Mouse (Mus musculus): ENCODE data around the gene Dlx4. TPM values are rescaled to one million over a fixed set of nuclear protein-coding genes. Genes with fewer than 3 reads are reported as not detected.

Gene Dlx4
- polyA plus RNA-seq, 1 experiment from 2014 or later: 1.3 TPM

- in situ Hi-C loops (cut with MboI; ENCODE audit: low pct_unique_long_range_greater_than_20kb): loop anchor here (25.0 kb wide), 1 partner anchor 1169 kb away; the partner anchor contains the start of gene Hoxb9
- no peak for ATAC-seq
- ChIA-PET POLR2A (no interaction called here), CTCF (no interaction called here)
- H3K27me3 ChIP-seq: no peaks in the 10 kb centered on the region
- no peak for TF ChIP-seq CTCF (IDR thresholded peaks at IDR 0.05)
- no peak for DNase-seq (ENCODE audit: low read depth, low spot score)
These were observed 53.0 kb downstream of the Dlx4 start for GRCm38 (mm10) chr11:95093077-95093476.

Other genes with a start within 250 kb of the Dlx4 start
- 2.2 TPM for gene Col1a1, start 210.0 kb downstream of the Dlx4 start, polyA plus RNA-seq (2021)
- gene Hils1, start 178.7 kb downstream of the Dlx4 start, polyA plus RNA-seq (2021): not detected
- 0.47 TPM for gene Sgca, start 169.9 kb downstream of the Dlx4 start, polyA plus RNA-seq (2021)
- 70.2 TPM for gene Ppp1r9b, start 155.2 kb downstream of the Dlx4 start, polyA plus RNA-seq (2021)
- 32.3 TPM for gene Samd14, start 136.4 kb downstream of the Dlx4 start, polyA plus RNA-seq (2021)
- gene Pdk2, start 104.9 kb downstream of the Dlx4 start, polyA plus RNA-seq (2021): 61.5 TPM
- 355 TPM for gene Itga3, start 69.5 kb downstream of the Dlx4 start, polyA plus RNA-seq (2021)
- gene Dlx3, start 26.1 kb downstream of the Dlx4 start, polyA plus RNA-seq (2021): not detected
- not detected for gene Tac4, start 115.3 kb upstream of the Dlx4 start, polyA plus RNA-seq (2021)
- 52.5 TPM for gene Kat7, start 164.0 kb upstream of the Dlx4 start, polyA plus RNA-seq (2021)
- 6.0 TPM for gene Fam117a, start 190.8 kb upstream of the Dlx4 start, polyA plus RNA-seq (2021)
- 95.9 TPM for gene Slc35b1, start 238.4 kb upstream of the Dlx4 start, polyA plus RNA-seq (2021)